Mouse (Mus musculus) heart, embryonic 16.5 days (tissue): ENCODE results near the gene Serpini1. TPM values are rescaled to one million over a fixed set of nuclear protein-coding genes. Genes with fewer than 3 reads are reported as not detected.
"Not testable (repeated sequence)": the region's sequence is repeated elsewhere in the genome, so short reads cannot be mapped to it uniquely, and the experiment has no call there.

Experiments used
- ATAC-seq: fragments of 200-750 bp; cut with Nextera tagmentation; replicated peaks from 2 replicates; pipeline ENCODE4 v1.8.0; 2017; ENCODE audit warnings: moderate number of reproducible peaks; ENCODE audit not compliant: insufficient read depth, low FRiP score; ENCODE audit errors: extremely low read depth
- H3K27ac ChIP-seq: fragments of 300-500 bp; sonication (generic); 2 replicates; pipeline ENCODE4 v1.5.1; 2014; ENCODE audit warnings: mild to moderate bottlenecking, low read length, control low read depth, moderate library complexity
- H3K27me3 ChIP-seq: fragments of 300-500 bp; sonication (generic); 2 replicates; pipeline ENCODE4 v1.6.1; 2014; ENCODE audit warnings: low read length, mixed read lengths; ENCODE audit not compliant: control insufficient read depth, insufficient read depth
- H3K36me3 ChIP-seq: fragments of 300-500 bp; sonication (generic); 2 replicates; pipeline ENCODE4 v1.6.1; 2014; ENCODE audit not compliant: control insufficient read depth, insufficient read depth
- H3K4me1 ChIP-seq: fragments of 300-500 bp; sonication (generic); 2 replicates; pipeline ENCODE4 v1.6.1; 2014; ENCODE audit warnings: low read length, mixed read lengths; ENCODE audit not compliant: control insufficient read depth, insufficient read depth
- H3K4me2 ChIP-seq: fragments of 300-500 bp; sonication (generic); 2 replicates; pipeline ENCODE4 v1.6.1; 2014; ENCODE audit warnings: low read depth, mild to moderate bottlenecking, control low read depth, low read length
- H3K4me3 ChIP-seq: fragments of 300-500 bp; sonication (generic); 2 replicates; pipeline ENCODE4 v1.5.1; 2014; ENCODE audit warnings: mild to moderate bottlenecking, control low read depth, low read length
- H3K9ac ChIP-seq: fragments of 300-500 bp; sonication (generic); 2 replicates; pipeline ENCODE4 v1.6.1; 2014; ENCODE audit warnings: low read length, control low read depth
- H3K9me3 ChIP-seq: fragments of 300-500 bp; sonication (generic); replicated peaks from 2 replicates; pipeline ENCODE4 v1.6.1; 2016; ENCODE audit warnings: low read length; ENCODE audit not compliant: control insufficient read depth
- WGBS: fragments of 180-500 bp; shearing (Covaris S2); extraction: QIAGEN DNeasy Blood & Tissue Kit; methylation state at CpG from one replicate; pipeline ENCODE4 v1.1.7; 2014; 5-methylcytosine and 5-hydroxymethylcytosine counted together
- polyA plus RNA-seq: library from polyadenylated mRNA; unstranded; fragments of >200 nt; fragmentation: Nextera tagmentation; extraction: Ambion mirVana; gene quantifications from 2 replicates; pipeline ENCODE4 v1.2.1, GENCODE M21; 2015

The Serpini1 gene
- polyA plus RNA-seq, 1 experiment from 2014 or later: 3.9 TPM

- ATAC-seq: no peak
Observed at GRCm38 (mm10) chr3:75624627-75625026, 67.3 kb downstream of the Serpini1 start.

GRCm38 (mm10) chr3:75630988-75631615 lies 73.8 kb downstream of the Serpini1 start:
- 68% methylated on average over 4 of the region's 4 CpGs for WGBS
- Histone ChIP-seq H3K36me3 (no peaks in the 10 kb centered on the region), H3K27me3 (no peaks in the 10 kb centered on the region), H3K4me1 (no peaks in the 10 kb centered on the region), H3K9ac (no peak overlapping the region), H3K27ac (no peak overlapping the region), H3K9me3 (no peaks in the 10 kb centered on the region), H3K4me3 (no peak overlapping the region), H3K4me2 (no peak overlapping the region)
- no peak for ATAC-seq

More at GRCm38 (mm10) chr3:75624627-75625026, 67.3 kb downstream of the Serpini1 start:
- H3K9ac ChIP-seq: no peak overlapping the region
- no peaks in the 10 kb centered on the region for H3K9me3 ChIP-seq
- WGBS: 67% methylated on average over 2 of the region's 2 CpGs
- H3K4me2 ChIP-seq: no peak overlapping the region
- H3K27ac ChIP-seq: no peak overlapping the region
- no peaks in the 10 kb centered on the region for H3K36me3 ChIP-seq
- H3K27me3 ChIP-seq: no peaks in the 10 kb centered on the region
- no peak overlapping the region for H3K4me3 ChIP-seq
- no peaks in the 10 kb centered on the region for H3K4me1 ChIP-seq

DNA sequence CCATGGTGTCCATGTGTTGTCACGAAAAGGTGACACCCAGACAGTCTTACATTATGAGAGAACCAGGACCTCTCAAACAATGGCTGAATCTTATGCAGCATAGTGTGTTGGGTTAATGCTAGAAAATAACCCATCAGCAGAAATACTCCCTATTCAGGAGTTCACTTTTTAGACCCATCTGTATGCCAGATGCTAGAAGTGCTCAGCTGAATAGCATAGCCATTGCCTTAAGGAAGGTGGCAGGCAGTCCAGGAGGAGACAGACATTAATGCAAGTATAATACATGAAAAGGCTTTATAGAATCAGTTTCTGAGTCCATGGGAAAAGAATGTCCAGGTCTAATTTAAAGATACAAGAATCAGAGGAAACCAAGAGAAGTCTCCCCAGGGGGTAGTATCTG lies 75.9 kb downstream of the Serpini1 start:
- no peak overlapping the region for H3K4me3 ChIP-seq
- no peaks in the 10 kb centered on the region for H3K27me3 ChIP-seq
- no peak overlapping the region for H3K4me2 ChIP-seq
- H3K36me3 ChIP-seq: no peaks in the 10 kb centered on the region
- H3K9me3 ChIP-seq: no peaks in the 10 kb centered on the region
- ATAC-seq: no peak
- no peak overlapping the region for H3K9ac ChIP-seq
- H3K27ac ChIP-seq: no peak overlapping the region
- no peaks in the 10 kb centered on the region for H3K4me1 ChIP-seq
- WGBS: 77% methylated on average over 1 of the region's 1 CpGs

DNA sequence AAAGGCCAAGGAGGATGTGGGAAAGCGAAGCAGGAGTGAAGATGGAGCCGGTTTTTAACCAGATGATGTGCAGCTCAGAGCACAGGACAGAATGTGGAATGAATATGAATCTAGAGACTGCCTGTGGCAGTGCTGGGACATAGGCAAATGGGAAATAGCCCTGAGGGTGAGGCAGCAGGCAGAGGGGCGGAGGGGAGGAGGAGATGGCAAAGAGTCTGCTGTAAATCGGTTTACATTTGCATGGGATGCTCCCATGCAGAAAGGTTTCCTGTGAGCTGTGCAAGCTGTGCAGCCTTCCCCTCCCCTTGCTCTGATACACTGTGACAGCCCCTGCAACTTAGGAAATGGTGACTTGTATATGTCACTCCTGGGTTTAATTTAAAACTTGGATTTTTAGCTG lies 76.3 kb downstream of the Serpini1 start:
- 76% methylated on average over 4 of the region's 4 CpGs for WGBS
- H3K27ac ChIP-seq: no peak overlapping the region
- H3K9me3 ChIP-seq: no peaks in the 10 kb centered on the region
- H3K27me3 ChIP-seq: no peaks in the 10 kb centered on the region
- no peaks in the 10 kb centered on the region for H3K4me1 ChIP-seq
- no peak overlapping the region for H3K4me3 ChIP-seq
- ATAC-seq: no peak
- H3K4me2 ChIP-seq: no peak overlapping the region
- no peak overlapping the region for H3K9ac ChIP-seq
- H3K36me3 ChIP-seq: no peaks in the 10 kb centered on the region

DNA sequence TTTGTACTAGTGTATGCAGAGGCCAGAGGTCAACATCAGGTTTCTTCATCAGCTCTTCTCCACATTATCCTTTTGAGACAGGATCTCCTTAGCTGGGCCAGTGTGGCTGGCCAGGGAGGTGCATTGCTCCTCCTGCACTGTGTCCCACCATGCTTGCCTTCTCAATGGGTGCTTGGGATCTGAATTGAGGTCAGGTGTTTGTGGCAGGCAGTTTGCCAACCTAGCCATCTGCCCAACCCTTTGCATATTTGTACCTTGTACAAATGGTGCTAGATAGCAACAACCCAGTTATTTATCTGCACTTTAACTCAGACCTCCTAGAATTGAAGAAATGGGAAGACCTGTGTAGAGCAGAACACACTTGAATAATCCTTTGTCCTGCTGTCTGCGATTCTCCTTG lies 78.3 kb downstream of the Serpini1 start:
- WGBS: 77% methylated on average over 1 of the region's 1 CpGs
- ATAC-seq: no peak
- no peak overlapping the region for H3K4me3 ChIP-seq

DNA sequence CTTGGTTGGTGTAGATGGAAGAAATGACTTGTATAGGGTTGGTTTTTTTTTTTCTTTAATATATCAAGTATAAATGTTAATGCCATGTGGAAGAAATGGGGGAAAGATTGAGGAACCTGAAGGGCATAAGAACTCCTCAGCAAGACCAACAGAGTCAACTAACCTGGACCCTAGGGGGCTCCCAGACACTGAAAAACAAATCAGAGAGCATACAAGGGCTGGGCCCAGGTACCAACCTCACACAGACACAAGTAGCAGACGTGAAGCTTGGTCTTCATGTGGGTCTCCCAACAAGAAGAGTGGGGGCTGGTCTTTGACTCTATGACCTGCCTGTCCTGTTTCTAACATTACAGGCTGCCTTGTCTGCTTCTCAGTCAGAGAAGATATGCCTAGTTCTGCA lies 82.2 kb downstream of the Serpini1 start:
- Histone ChIP-seq H3K9me3 (no peaks in the 10 kb centered on the region), H3K27ac (no peak overlapping the region), H3K9ac (no peak overlapping the region), H3K4me1 (no peaks in the 10 kb centered on the region), H3K36me3 (no peaks in the 10 kb centered on the region), H3K4me3 (no peak overlapping the region), H3K4me2 (no peak overlapping the region), H3K27me3 (no peaks in the 10 kb centered on the region)
- no peak for ATAC-seq
- 47% methylated on average over 1 of the region's 1 CpGs for WGBS

More for the DNA sequence above, 78.3 kb downstream of the Serpini1 start:
- Histone ChIP-seq H3K9ac (no peak overlapping the region), H3K4me2 (no peak overlapping the region), H3K27ac (no peak overlapping the region), H3K27me3 (no peaks in the 10 kb centered on the region), H3K9me3 (no peaks in the 10 kb centered on the region), H3K4me1 (no peaks in the 10 kb centered on the region), H3K36me3 (no peaks in the 10 kb centered on the region)

GRCm38 (mm10) chr3:75647542-75647941 lies 90.2 kb downstream of the Serpini1 start:
- H3K9ac ChIP-seq: no peak overlapping the region
- H3K27me3 ChIP-seq: no peaks in the 10 kb centered on the region
- ATAC-seq: no peak
- no peaks in the 10 kb centered on the region for H3K36me3 ChIP-seq
- H3K4me2 ChIP-seq: no peak overlapping the region
- H3K4me3 ChIP-seq: no peak overlapping the region
- H3K27ac ChIP-seq: no peak overlapping the region
- H3K4me1 ChIP-seq: no peaks in the 10 kb centered on the region
- H3K9me3 ChIP-seq: no peaks in the 10 kb centered on the region

- H3K4me2 ChIP-seq: no peak overlapping the region
- no peak overlapping the region for H3K9ac ChIP-seq
- no peaks in the 10 kb centered on the region for H3K4me1 ChIP-seq
- WGBS: 75% methylated on average over 1 of the region's 1 CpGs
- no peaks in the 10 kb centered on the region for H3K36me3 ChIP-seq
- H3K27me3 ChIP-seq: no peaks in the 10 kb centered on the region
- ATAC-seq: no peak
- no peak overlapping the region for H3K4me3 ChIP-seq
- no peaks in the 10 kb centered on the region for H3K9me3 ChIP-seq
- H3K27ac ChIP-seq: no peak overlapping the region
Observed at GRCm38 (mm10) chr3:75648226-75648625, 90.9 kb downstream of the Serpini1 start.

DNA sequence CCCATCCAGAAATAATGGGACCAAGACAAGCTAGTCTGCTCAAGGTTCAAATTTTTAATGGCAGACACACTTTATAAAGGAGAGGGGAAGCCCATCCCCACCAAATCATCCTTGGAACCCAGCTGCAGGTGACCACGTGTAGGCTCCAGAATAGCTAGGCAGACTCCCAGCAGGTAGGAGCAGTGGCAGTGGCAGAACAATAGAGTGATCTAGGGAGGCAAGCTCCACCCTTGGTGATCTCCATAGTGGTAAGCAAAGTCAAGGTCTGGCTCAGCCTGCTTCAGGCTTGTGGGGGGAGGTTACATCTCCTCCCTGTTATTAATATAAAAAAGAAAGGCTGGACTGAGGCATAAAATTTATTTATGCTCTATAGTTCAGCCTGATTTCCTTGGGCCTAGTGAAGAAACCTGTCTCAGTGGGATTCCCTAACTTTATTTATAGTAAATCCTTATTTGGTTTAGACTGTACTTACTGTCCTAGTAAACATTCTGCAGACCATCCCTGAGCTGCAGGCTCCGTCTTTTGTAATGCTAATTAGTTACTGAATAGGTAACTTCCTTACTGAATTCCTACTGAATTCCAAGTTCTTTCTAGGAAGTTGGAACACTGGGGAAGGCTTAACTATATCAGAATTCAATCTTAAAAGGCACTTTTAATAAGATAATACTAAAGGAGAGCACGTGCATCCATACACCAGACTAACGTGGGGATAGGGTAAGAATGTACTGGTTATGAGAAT lies 93.2 kb downstream of the Serpini1 start:
- 56% methylated on average over 4 of the region's 4 CpGs for WGBS
- H3K27me3 ChIP-seq: not testable (repeated sequence)

More for the DNA sequence above, 93.2 kb downstream of the Serpini1 start:
- not testable (repeated sequence) for H3K4me3 ChIP-seq, H3K4me1 ChIP-seq, H3K9ac ChIP-seq, H3K27ac ChIP-seq, H3K9me3 ChIP-seq, H3K36me3 ChIP-seq, ATAC-seq, H3K4me2 ChIP-seq
